Mouse (Mus musculus): ENCODE results near the gene Gtpbp3.

The Gtpbp3 gene

GRCm38 (mm10) chr8:71470146-71470912 is 17.6 kb upstream of the Gtpbp3 start:
- no peak for DNase-seq

- no peak for DNase-seq
Measured at GRCm38 (mm10) chr8:71470913-71471255, 17.0 kb upstream of the Gtpbp3 start.

GRCm38 (mm10) chr8:71471861-71472260 is 16.0 kb upstream of the Gtpbp3 start:
- DNase-seq, result no peak

GRCm38 (mm10) chr8:71472601-71473386 is 15.1 kb upstream of the Gtpbp3 start:
- no peak for DNase-seq

GRCm38 (mm10) chr8:71474344-71474743 is 13.6 kb upstream of the Gtpbp3 start:
- no peak for DNase-seq

- DNase-seq, result no peak
Measured at GRCm38 (mm10) chr8:71474785-71475701, 12.9 kb upstream of the Gtpbp3 start.

- DNase-seq, result no peak
Measured at GRCm38 (mm10) chr8:71475702-71476075, 12.2 kb upstream of the Gtpbp3 start.

- peak; percentile 82 for DNase-seq
Measured at GRCm38 (mm10) chr8:71476099-71476940, 11.6 kb upstream of the Gtpbp3 start.

- peak; percentile 39 for DNase-seq
Measured at GRCm38 (mm10) chr8:71477196-71477845, 10.6 kb upstream of the Gtpbp3 start.

GRCm38 (mm10) chr8:71478943-71479342 is 9.0 kb upstream of the Gtpbp3 start:
- no peak for DNase-seq

- peak; percentile 79 for DNase-seq
Measured at GRCm38 (mm10) chr8:71483932-71484331, 4.0 kb upstream of the Gtpbp3 start.

- DNase-seq, result no peak
Measured at GRCm38 (mm10) chr8:71484736-71485135, 3.2 kb upstream of the Gtpbp3 start.

- peak; percentile 77 for DNase-seq
Measured at GRCm38 (mm10) chr8:71485142-71486135, 2.5 kb upstream of the Gtpbp3 start, which contains the start of gene Ano8. Ano8 (minus strand) TSS chr8:71485963.

- DNase-seq, result no peak
Measured at GRCm38 (mm10) chr8:71486136-71486529, 1.8 kb upstream of the Gtpbp3 start.

- DNase-seq, result peak; percentile 85
Measured at GRCm38 (mm10) chr8:71488454-71488853, 551 bp downstream of the Gtpbp3 start.

GRCm38 (mm10) chr8:71495039-71495438 is 7.1 kb downstream of the Gtpbp3 start:
- peak; percentile 83 for DNase-seq

- DNase-seq, result no peak
Measured at GRCm38 (mm10) chr8:71495811-71496210, 7.9 kb downstream of the Gtpbp3 start.

GRCm38 (mm10) chr8:71496481-71496880 is 8.6 kb downstream of the Gtpbp3 start:
- peak; percentile 53 for DNase-seq

- no peak for DNase-seq
Measured at GRCm38 (mm10) chr8:71497077-71497645, 9.3 kb downstream of the Gtpbp3 start.

All from liver (tissue).